Mouse (Mus musculus): ENCODE measurements around the gene Dcaf1.

The Dcaf1 gene

DNA sequence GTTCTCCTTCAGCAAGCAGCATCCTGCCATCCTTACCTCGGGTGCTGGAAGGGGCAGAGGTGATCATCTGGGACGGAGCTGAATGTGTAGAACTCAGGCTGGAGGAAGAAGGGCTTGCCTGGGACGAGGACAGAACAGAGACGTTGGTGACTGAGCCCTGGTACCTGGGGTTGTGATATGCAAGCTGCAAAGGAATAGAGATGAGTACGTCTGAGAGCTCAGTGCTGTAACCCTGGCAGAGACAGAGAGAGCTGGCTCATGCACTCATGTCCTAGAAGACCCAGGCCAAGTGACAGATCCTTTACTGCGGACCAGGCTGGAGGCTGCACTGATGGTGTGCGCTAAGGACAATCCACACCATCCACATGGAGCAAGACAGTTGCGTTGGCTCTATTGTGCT lies 84.9 kb downstream of the Dcaf1 start:
- no peak for DNase-seq (ENCODE audit: low spot score in 2 of 2)

DNA sequence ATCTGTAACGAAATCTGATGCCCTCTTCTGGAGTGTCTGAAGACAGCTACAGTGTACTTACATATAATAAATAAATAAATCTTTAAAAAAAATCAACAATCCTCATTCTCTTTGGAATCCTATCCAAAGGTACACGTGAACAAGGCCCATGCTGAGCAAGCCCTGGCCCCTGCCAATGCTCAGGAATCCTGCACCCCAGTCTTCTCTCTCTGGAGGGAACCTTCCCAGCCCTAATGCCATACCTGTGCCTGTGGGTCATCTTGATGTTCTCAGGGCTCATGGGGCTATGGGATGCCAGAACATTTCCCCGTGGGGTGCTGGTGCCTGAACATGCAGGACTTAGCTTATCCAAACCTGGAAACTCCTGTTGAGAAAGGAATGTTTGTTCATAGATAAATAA lies 86.5 kb downstream of the Dcaf1 start:
- no peak for DNase-seq (ENCODE audit: low spot score in 2 of 2)

DNA sequence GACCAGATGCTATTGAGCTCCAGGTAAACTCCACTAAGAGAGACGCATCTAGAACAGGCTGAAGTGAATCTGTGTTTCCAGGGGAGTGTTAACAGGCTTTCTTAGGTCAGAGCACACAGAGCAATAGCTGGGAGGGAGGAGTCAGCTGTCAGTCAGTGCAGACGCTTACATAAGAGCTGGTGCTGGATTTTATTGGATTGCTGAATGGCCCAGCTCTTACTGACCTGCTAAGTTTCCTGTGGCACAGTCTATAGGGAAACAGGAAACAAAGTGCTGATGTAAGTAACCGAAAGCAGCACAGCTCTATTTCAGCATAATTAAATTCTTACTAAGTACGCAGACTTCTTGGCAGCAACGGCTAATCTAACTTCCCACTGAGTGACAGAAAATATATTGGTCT lies 87.0 kb downstream of the Dcaf1 start:
- no peak for DNase-seq (ENCODE audit: low spot score in 2 of 2)

DNA sequence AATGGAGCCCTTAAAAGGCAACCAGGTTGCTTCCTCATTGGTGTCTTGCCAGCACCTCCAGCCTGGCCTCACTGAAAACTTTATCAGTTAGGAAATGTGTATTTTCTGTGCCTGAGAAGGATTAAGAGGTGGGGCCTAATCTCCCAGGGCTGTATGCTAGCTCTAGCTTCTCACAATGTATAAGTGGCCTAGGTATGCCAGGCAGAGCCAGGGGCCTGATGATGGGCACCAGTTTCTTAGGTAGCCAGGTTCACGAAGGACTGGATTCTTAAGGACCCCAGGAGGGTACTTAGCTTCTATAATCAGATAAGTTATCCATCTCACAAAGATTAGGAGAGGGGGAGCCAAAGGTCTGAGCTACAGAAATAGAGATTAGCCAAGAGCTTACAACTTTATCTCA lies 90.0 kb downstream of the Dcaf1 start:
- no peak for DNase-seq (ENCODE audit: low spot score in 2 of 2)

DNA sequence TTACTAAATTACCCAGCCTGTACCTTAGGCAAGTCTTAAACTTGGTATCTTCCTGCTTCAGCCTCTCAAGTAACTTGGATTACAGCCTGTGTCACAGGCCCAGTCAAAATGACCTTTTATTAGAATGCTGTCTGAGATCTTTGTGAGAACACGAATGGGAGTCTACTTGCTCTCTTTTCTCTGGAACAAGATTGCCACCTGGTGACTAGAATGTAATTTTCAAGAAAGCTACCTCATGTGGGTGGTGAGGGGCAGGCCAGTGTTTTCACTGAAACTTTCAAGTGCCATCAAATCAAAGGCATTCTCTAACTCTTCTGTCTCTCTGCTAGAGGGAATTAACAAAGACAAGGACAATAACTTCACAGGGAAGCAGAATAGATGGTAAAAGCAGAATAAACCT lies 92.1 kb downstream of the Dcaf1 start:
- no peak for DNase-seq (ENCODE audit: low spot score in 2 of 2)

DNA sequence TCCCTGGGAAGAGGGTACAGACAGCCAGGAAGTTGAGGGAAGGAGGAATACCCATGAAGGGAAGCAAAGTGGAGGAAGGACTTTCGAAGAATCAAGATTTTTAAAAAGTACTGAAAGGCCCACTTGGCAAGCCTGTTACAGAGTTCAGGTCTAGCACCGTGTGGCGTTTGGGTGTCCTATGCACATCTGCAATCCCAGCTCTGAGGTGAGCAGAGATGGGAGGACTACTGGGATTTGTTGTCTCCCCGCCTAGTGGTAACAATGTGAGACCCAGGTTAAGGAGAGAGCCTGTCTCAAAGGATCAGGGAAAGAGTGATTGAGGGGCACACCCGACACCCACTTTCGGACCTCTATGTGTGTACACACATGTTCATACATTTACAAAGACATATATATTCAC lies 93.2 kb downstream of the Dcaf1 start:
- no peak for DNase-seq (ENCODE audit: low spot score in 2 of 2)
